In the genomic region with DNA sequence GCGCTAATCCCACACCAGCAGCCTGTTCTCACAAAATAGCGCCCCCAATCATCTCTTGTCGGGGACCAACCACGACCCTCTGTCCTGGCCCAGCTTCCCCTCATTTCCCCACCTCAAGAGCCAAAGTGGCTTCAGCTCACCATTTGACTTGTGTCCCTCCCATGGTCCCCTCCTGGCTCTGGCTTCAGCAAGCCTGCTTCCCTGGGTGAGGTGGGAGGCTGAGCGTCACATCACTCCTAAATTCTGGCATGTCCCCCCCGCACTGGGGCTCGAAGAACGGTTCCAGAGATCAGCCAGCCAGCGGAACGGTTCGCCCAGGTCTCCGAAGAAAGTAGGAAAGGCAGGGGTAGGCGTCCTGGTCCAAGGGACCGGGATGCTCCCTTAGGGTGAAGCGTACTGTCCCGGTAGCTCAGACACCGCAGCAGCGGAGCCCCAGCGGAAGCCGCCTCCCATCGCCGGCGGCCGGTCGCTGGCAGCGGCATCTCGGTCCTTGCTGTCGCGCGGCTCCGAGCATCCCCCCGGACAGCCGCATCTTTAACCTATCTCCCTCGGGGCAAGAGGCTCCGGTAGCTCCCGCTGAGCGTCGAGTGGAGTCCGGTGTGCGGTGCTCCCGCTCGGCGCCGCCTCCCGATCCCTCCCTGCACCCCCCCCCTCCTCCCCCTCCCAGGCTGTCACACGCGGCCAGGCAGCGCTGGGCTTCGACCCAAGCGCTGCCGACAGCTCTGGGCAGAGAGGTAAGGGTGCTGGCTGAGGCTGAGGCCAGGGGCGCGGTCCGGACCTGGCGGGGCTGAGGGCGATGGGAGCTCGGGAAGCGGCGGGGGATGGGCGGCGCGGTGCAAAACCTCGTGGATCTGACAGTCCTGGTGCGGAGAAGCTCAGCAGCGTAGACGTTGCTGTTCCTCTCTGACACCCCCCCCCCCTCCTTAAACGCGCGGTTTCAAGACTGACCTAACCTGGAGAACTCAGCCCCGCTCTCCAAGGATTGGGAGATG, we compare ENCODE assay signal across 7 mouse cellular contexts. TPM values are rescaled to one million over a fixed set of nuclear protein-coding genes. Genes with fewer than 3 reads are reported as not detected.
DNase-seq lines count a peak whose midpoint lies in the region; ATAC-seq and TF ChIP-seq lines count a peak whose summit lies in the region.

No protein-coding gene starts in this region.

- H3K27me3 ChIP-seq in cerebellum, adult 2 months (ENCODE audit: control insufficient read depth, insufficient read depth, low read length): no peaks in the 10 kb centered on the region
- no peaks in the 10 kb centered on the region for H3K27me3 ChIP-seq in hindbrain, postnatal 0 days (ENCODE audit: insufficient read depth, low read length)
- peaks cover 79% of the 10 kb centered on the region for H3K27me3 ChIP-seq in megakaryocyte, embryonic 14.5 days (replicated peaks)

- peak overlapping the region; percentile 87 for H3K4me3 ChIP-seq in cerebellum, adult 2 months (replicated peaks; ENCODE audit: insufficient read depth, low read depth, low read length)
- H3K4me3 ChIP-seq in hindbrain, postnatal 0 days (ENCODE audit: low read length): peak overlapping the region; percentile 71
- H3K4me3 ChIP-seq in megakaryocyte, embryonic 14.5 days (replicated peaks): peak overlapping the region; percentile 91

- TF ChIP-seq POLR2A in cerebellum, adult 2 months (IDR thresholded peaks at IDR 0.05; ENCODE audit: borderline replicate concordance, insufficient read depth, low read length): peak; percentile 35; the same call in 1 of the 2 replicates

- H3K4me2 ChIP-seq in hindbrain, postnatal 0 days (ENCODE audit: low read depth, low read length): peak overlapping the region; percentile 94

- peak overlapping the region; percentile 91 for H3K27ac ChIP-seq in cerebellum, adult 2 months (ENCODE audit: insufficient read depth, low read length)
- peak overlapping the region; percentile 82 for H3K27ac ChIP-seq in hindbrain, postnatal 0 days

- TF ChIP-seq CTCF in cerebellum, adult 2 months (IDR thresholded peaks at IDR 0.05; ENCODE audit: borderline replicate concordance, insufficient read depth, low read depth, low read length): no peak
- peak; percentile 35 for TF ChIP-seq CTCF in hindbrain, postnatal 0 days (IDR thresholded peaks at IDR 0.05; ENCODE audit: low read depth)

- H3K9ac ChIP-seq in hindbrain, postnatal 0 days (replicated peaks; ENCODE audit: low read length): peak overlapping the region; percentile 74

- H3K9me3 ChIP-seq in hindbrain, postnatal 0 days (ENCODE audit: low read length): no peaks in the 10 kb centered on the region
- no peaks in the 10 kb centered on the region for H3K9me3 ChIP-seq in megakaryocyte, embryonic 14.5 days

- peaks cover 16% of the 10 kb centered on the region for H3K4me1 ChIP-seq in cerebellum, adult 2 months (ENCODE audit: control insufficient read depth, insufficient read depth, low read length)
- no peaks in the 10 kb centered on the region for H3K4me1 ChIP-seq in hindbrain, postnatal 0 days (ENCODE audit: insufficient read depth, low read length)
- H3K4me1 ChIP-seq in megakaryocyte, embryonic 14.5 days: peaks cover 37% of the 10 kb centered on the region

- DNase-seq in NIH3T3 (ENCODE audit: low read depth): peak; percentile 48
- peak; percentile 72 to 82 for DNase-seq in cerebellum, adult 2 months
- peak; percentile 35 to 43 for DNase-seq in frontal cortex, postnatal 25 days (ENCODE audit: low spot score in 2 of 2)
- peak; percentile 59 for DNase-seq in hindbrain, postnatal 0 days (ENCODE audit: low spot score)
- peak; percentile 61 to 66 for DNase-seq in left cerebral cortex, postnatal 25 days (ENCODE audit: low spot score in 2 of 2)
- DNase-seq in right cerebral cortex, postnatal 25 days: peak; percentile 72

- intact Hi-C loops in left cerebral cortex, postnatal 25 days (cut with DNase I): loop anchor here (2.0 kb wide), 1 partner anchor 70 kb away; the partner anchor contains the start of gene Fdxacb1

- ATAC-seq in hindbrain, postnatal 0 days: peak; percentile 70

- under 1% methylated on average over 70 of the region's 70 CpGs for WGBS in cerebellum, adult 2 months
- WGBS in hindbrain, postnatal 0 days: under 1% methylated on average over 67 of the region's 70 CpGs

- H3K36me3 ChIP-seq in hindbrain, postnatal 0 days (ENCODE audit: insufficient read depth, low read length): peaks cover 11% of the 10 kb centered on the region
- H3K36me3 ChIP-seq in megakaryocyte, embryonic 14.5 days (replicated peaks; ENCODE audit: low read length): no peaks in the 10 kb centered on the region

RNA-seq across cellular contexts. Expression of gene Dlat, which starts 39.1 kb away (rescaled TPM):
- 78.4 and 82.3 TPM in 2 replicates for polyA plus RNA-seq in cerebellum, adult 2 months (2012; rRNA removed)
- 72.2 and 77.4 TPM in 2 replicates for total RNA-seq in hindbrain, postnatal 0 days (2014; rRNA removed)
- polyA plus RNA-seq in hindbrain, postnatal 0 days (2015; fragmentation: Nextera tagmentation; extraction: Ambion mirVana): 65.1 and 69.2 TPM in 2 replicates
- total RNA-seq in left cerebral cortex, postnatal 25 days (2021): 100 to 1,000 TPM; 115 to 117 TPM
- polyA plus RNA-seq in megakaryocyte, embryonic 14.5 days (2012; ENCODE audit: insufficient read depth, low replicate concordance): 10.9 and 18.4 TPM in 2 replicates

RNA-seq across cellular contexts. Expression of gene Dixdc1, which starts 40.6 kb away (rescaled TPM):
- 81.7 and 85.7 TPM in 2 replicates for polyA plus RNA-seq in cerebellum, adult 2 months (2012; rRNA removed)
- 40.3 and 50.7 TPM in 2 replicates for total RNA-seq in hindbrain, postnatal 0 days (2014; rRNA removed)
- polyA plus RNA-seq in hindbrain, postnatal 0 days (2015; fragmentation: Nextera tagmentation; extraction: Ambion mirVana): 24.4 and 26.0 TPM in 2 replicates
- total RNA-seq in left cerebral cortex, postnatal 25 days (2021): 10 to 100 TPM; 75.4 to 80.8 TPM
- polyA plus RNA-seq in megakaryocyte, embryonic 14.5 days (2012; ENCODE audit: insufficient read depth, low replicate concordance): not detected in 2 replicates

RNA-seq across cellular contexts. Expression of gene 2310030G06Rik, which starts 47.6 kb away (rescaled TPM):
- polyA plus RNA-seq in cerebellum, adult 2 months (2012; rRNA removed): 3.0 and 3.8 TPM in 2 replicates
- total RNA-seq in hindbrain, postnatal 0 days (2014; rRNA removed): 0.79 and 2.4 TPM in 2 replicates
- polyA plus RNA-seq in hindbrain, postnatal 0 days (2015; fragmentation: Nextera tagmentation; extraction: Ambion mirVana): 2.7 and 3.0 TPM in 2 replicates
- total RNA-seq in left cerebral cortex, postnatal 25 days (2021): 1 to 10 TPM; 2.1 to 2.8 TPM
- 1.5 TPM in 1 of 2 replicates, not detected in the other for polyA plus RNA-seq in megakaryocyte, embryonic 14.5 days (2012; ENCODE audit: insufficient read depth, low replicate concordance)

RNA-seq across cellular contexts. Expression of gene Cryab, which starts 52.4 kb away (rescaled TPM):
- 296 and 364 TPM in 2 replicates for polyA plus RNA-seq in cerebellum, adult 2 months (2012; rRNA removed)
- 8.7 and 9.1 TPM in 2 replicates for total RNA-seq in hindbrain, postnatal 0 days (2014; rRNA removed)
- 31.2 and 31.4 TPM in 2 replicates for polyA plus RNA-seq in hindbrain, postnatal 0 days (2015; fragmentation: Nextera tagmentation; extraction: Ambion mirVana)
- 100 to 1,000 TPM; 125 to 140 TPM for total RNA-seq in left cerebral cortex, postnatal 25 days (2021)
- polyA plus RNA-seq in megakaryocyte, embryonic 14.5 days (2012; ENCODE audit: insufficient read depth, low replicate concordance): not detected in 2 replicates

RNA-seq across cellular contexts. Expression of gene Hspb2, which starts 53.4 kb away (rescaled TPM):
- polyA plus RNA-seq in cerebellum, adult 2 months (2012; rRNA removed): 3.2 and 3.4 TPM in 2 replicates
- total RNA-seq in hindbrain, postnatal 0 days (2014; rRNA removed): 5.4 TPM in 1 of 2 replicates, not detected in the other
- 2.2 and 2.9 TPM in 2 replicates for polyA plus RNA-seq in hindbrain, postnatal 0 days (2015; fragmentation: Nextera tagmentation; extraction: Ambion mirVana)
- 1 to 10 TPM; 1.4 to 1.5 TPM for total RNA-seq in left cerebral cortex, postnatal 25 days (2021)
- not detected in 2 replicates for polyA plus RNA-seq in megakaryocyte, embryonic 14.5 days (2012; ENCODE audit: insufficient read depth, low replicate concordance)

Comparison
In these comparisons a context has a peak if more than half of its experiments do, and no peak if none do; other contexts are left out.
1. Peak in every context shown above with its lines: DNase-seq, ATAC-seq, H3K4me3 ChIP-seq and H3K27ac ChIP-seq.
2. RNA of gene Dixdc1, which starts 40.6 kb away (polyA plus RNA-seq): 81.7 to 85.7 TPM in cerebellum, adult 2 months and 24.4 to 26.0 TPM in hindbrain, postnatal 0 days; not detected in megakaryocyte, embryonic 14.5 days; every median in the first group is over 10 times any median in the second.